Mouse (Mus musculus): Measurements from ENCODE around the gene Top2a.
A peak's percentile ranks its signal among the peaks of the same experiment; 100 is the strongest.

The Top2a gene

GRCm38 (mm10) chr11:98964616-98965415 lies 59.2 kb downstream of the Top2a start:
- peak; percentile 74 to 75 for DNase-seq (ENCODE audit: low spot score in 2 of 2)

GRCm38 (mm10) chr11:98964201-98964615 lies 59.8 kb downstream of the Top2a start:
- DNase-seq (ENCODE audit: low spot score in 2 of 2): no peak

DNA sequence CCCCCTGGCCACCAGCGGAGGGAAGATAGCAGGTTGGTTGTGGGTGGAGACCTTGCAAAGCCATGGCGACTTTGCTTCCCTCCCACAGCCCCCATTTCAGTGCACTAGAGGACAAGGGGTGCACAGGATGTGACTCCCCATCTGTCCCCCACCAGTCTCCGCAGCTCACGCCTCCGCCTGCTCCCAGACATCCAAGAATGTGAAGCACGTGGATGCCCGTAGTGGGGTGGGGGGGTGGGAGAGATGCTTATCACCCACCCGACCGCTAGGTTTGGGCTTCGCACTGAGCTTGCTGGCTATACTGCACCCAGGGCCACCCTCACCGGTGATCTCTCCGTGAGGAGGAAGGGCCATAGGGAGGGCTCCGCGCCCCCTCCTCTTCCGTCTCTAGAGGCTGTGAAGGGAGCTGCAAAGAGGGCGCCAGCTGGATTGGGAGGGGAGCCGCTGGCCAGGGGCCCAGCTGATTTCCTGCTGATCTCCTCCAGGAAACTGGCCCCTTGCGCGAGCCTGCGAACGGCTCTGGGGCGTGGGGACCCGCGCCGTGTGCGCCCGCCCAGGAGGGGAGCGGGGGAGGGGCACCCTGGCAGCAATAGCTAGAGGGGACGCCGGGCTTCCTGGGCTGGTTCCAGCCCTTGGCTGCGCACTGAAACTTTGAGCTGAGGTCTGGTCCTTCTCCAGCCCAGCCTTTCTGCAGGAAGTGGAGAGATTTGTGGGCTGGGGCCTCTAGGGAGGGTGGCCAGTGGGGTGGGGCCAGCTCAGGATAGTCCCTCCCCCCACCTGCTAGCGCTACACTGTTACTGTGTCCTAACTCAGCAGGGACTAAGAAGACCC lies 60.6 kb downstream of the Top2a start:
- DNase-seq (ENCODE audit: low spot score in 2 of 2): peak; percentile 75 to 79

GRCm38 (mm10) chr11:98962421-98963095 lies 61.4 kb downstream of the Top2a start:
- peak in 1 of 2 experiments; percentile 5 for DNase-seq (ENCODE audit: low spot score in 2 of 2)

DNA sequence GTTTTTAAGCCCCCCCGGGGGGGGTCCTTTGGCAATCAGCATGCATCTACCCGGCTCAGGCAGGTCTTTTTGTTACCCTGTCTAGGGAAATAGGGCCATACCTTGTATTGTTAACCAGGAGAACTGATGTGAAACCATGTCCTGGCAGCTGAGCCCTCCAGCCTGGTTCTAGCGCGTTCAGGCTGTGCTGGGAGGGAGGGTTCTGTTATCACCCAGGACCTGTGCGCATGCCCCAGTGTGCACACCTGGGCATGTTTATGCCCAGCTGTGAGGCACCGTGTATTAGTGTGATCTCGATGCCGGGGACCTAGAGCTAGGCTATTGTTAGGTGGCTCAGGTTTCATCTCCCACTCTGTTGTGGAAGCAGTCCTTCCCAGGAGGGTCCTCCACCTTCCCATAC lies 62.2 kb downstream of the Top2a start:
- peak; percentile 52 to 61 for DNase-seq (ENCODE audit: low spot score in 2 of 2)

DNA sequence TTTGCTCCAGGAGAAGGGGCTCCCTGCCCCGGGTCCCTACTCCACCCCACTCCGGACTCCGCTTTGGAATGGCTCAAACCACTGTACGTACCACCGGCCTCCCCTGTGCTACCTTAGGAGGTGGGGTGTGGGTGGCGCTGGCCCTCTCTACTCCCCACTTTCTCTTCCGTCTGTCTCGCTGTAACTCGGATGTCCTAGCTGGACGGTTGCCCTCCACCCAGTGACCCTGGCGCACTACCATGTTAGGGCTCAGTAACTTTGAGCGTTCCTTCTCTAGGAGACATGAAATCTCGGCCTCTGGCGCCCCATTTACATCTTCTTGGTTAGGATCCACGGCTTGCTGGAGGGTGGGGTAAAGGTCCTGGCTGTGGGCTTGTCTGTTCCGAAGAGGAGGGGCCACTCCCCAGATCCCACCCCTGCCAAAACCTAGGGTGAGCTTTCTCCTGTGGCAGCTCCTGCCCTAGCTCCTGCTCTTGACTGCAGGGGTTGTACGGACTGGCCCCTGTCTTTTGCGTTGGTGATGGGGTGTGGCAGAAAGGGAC lies 62.9 kb downstream of the Top2a start:
- peak in 1 of 2 experiments; percentile 19 for DNase-seq (ENCODE audit: low spot score in 2 of 2)

DNA sequence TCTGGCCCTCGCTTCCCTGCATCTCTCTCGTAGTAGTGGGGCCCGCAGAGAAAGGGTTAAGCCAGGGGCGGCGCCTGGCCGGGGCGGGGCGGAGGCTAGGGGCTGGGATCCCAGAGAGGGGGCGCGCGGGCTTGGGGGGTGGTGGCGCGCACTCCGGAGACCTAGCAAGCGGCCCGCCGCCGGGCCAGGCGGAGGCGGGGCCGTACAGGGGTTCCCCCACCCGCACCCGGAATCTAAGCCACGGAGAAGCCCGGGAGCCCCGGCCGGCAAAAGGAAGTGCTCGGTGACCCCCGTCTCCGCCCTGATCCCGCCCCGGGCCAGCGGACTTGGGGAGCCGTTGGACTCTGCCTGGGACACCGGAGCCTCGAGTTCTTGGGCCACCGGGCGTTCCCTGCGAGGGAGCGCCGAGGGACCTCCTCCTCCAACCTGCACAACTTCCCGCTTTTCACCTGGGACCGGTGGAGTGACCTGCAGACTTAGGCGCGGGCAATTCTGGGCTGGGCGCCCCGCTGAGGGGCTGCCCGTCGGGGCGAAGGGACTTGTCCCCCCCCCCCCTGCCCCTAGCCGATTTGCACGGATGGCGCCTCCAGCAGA lies 63.6 kb downstream of the Top2a start:
- peak; percentile 83 to 86 for DNase-seq (ENCODE audit: low spot score in 2 of 2)

DNA sequence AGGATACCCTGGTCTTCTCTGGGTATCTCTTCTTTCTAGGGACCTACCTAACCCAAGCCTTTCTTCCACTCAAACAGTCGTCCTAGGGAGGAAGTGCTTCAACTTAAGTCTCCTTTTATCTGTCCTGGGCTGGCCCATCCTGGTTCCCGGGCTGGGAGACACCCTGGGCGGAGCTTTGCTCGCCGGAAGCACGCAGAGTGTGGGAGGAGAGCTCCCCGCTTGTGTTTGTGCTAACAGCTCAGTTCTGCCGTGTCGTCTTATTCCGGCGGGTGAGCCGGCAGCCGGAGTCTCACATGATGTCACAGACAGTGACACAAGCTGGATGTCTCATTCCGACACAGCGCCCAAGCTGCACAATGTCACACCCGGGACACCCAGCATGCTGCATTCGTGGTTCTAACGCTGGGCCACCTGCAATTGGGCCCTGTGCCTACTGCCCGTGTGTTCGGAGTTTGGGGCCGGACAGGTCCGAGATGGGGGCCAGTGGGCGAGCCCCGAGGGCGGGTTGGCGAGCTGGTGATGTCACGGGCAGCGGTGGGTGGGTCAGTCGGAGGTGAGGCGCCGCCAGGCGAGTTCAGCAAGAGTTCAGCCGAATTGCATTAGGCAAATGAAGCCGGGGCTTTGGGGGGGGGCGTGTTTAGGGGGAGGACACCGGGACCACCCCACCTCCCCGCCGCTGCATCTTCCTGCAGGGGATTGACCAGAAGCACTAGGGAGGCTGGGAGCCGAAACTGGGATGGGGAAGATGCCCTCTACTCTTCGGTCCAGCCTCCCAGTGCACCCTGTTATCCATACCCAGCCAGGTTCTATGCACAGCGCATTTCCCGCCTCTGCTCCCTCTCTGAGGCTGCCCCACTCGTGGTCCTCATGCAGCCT lies 64.3 kb downstream of the Top2a start:
- DNase-seq (ENCODE audit: low spot score in 2 of 2): peak; percentile 78 to 80

DNA sequence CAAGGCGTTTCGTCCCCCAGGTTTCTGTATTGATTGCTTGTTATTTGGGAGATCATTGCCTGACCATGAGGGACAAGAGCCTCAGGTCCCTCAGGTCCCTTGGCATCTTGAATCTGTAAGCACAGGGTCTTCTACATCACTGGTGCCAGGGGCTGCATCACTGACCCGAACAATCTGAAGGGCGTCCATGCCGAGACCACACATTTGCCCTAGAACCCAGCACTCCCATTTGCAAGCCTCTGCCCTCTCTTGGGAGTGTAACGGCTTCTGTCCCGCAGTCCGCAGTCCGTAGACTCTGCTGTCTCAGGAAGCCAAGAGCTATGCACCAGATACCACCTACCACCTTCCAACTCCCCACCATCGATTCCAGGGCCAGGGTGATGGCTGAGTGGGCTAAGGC lies 67.6 kb downstream of the Top2a start:
- no peak for DNase-seq (ENCODE audit: low spot score in 2 of 2)

DNA sequence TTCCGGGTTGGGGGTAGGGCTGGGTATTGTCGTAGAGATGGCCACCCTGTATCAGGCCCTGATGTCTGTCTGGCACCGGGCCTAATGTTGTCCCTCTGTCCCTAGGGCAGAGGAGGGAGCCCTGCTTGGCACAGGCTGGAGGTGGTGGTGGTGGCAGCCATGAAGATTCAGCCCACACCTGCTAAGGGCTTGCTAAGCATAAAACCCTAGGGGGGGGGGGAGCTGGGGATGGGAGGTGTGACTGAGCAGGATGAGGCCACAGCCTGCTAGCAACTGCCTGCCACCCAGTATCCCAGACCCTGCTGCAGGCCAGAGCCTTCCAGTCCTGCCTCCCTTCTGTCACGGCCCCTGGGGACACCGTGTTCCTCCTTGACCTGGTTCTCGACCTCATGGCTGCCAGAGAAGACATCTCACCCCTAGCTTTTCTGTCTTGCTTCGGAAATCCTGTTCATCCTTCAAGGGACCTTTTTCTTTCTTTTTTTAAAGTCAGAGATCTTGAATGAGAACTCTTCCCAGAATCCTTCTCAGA lies 68.2 kb downstream of the Top2a start:
- no peak for DNase-seq (ENCODE audit: low spot score in 2 of 2)

DNA sequence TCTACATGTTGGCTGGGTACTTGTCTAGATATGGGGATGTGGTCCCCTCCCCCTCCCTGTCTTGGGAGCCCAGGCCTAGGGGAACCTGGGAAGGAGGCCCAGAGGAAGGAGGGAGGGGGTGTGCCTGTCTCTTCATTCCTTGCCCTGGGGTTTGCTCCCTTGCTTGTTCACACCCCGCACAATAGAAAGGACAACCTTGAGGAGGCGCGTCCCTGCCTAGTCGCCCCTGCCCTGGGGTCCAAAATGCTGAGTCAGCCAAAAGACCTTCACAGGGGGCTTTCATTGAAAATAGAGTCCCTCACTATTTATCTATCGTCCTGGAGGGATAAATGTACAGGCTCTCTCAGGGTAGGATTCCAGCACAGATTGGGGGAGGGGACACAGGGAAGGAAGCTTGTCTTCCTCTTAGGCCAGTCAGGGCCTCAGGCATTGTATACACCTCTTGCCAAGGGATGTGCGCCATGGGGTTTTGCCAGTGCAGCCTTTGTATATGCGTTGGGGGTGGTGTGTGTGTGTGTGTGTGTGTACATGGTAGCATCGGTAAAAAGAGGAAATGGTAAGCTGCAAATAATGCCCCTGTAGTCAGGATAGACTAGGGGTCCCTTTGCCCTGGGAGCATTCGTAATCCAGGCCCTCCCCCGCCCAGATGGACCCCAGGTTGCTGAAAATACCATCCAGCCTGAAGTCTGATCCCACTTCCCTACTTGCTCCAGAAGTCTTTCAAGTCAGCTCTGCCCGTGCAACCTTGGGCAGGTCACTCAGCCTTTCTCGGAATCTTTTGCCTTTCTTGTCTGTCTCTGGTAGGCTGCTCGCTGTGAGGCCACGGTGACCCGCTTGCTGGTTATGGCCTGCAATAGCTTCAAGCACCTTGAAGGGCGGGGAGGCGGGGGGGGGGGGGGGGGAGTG lies 68.9 kb downstream of the Top2a start:
- no peak for DNase-seq (ENCODE audit: low spot score in 2 of 2)

- peak in 1 of 2 experiments; percentile 82 for DNase-seq (ENCODE audit: low spot score in 2 of 2)
Observed at GRCm38 (mm10) chr11:98954373-98954772, 69.6 kb downstream of the Top2a start.

DNA sequence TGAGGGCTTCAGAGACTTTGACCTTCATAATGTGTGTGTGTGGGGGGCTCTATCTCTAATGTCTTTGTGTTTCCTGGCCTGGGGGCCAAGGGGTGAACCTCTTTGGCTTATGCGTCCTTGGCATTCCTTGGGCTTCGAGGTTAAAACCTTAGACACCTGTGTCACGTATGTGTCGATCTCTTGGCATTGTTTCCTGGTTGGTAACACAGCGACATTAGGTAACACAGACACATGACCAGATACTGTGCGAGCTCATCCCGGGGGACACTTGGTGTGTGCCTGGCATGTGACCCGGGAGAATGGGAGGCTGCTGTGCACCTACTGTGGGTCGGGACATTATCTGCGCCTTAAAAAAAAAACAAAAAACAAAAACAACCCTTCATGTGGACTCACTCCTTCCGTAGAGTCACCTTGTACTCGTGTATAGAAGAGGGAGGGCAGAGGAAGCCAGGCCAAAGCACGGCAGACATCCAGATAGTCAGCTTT lies 70.1 kb downstream of the Top2a start:
- DNase-seq (ENCODE audit: low spot score in 2 of 2): no peak

DNA sequence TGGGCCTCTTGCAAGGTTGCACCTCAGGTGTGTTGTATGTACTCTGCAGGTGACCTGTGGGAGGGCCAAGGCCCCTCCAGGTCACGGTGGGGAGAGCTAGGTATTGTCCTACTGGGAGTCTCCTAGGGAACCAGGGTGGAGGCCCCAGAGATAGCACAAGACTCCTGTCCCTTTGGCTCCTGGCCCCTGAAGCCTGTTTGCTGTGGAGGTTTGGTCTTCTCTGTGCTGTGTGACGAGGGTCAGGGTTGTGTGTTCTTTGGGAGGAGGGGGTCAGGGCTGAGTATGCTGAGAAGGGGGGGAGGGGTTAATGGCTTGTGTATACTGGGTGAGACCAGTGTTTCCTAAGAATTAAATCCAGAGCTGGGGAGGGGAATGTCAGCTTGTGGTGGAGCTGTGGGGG lies 70.6 kb downstream of the Top2a start:
- DNase-seq (ENCODE audit: low spot score in 2 of 2): no peak

- DNase-seq (ENCODE audit: low spot score in 2 of 2): no peak
Observed at GRCm38 (mm10) chr11:98952736-98953135, 71.3 kb downstream of the Top2a start.

- no peak for DNase-seq (ENCODE audit: low spot score in 2 of 2)
Observed at GRCm38 (mm10) chr11:98952111-98952510, 71.9 kb downstream of the Top2a start.

- no peak for DNase-seq (ENCODE audit: low spot score in 2 of 2)
Observed at GRCm38 (mm10) chr11:98951026-98951906, 72.7 kb downstream of the Top2a start.

DNA sequence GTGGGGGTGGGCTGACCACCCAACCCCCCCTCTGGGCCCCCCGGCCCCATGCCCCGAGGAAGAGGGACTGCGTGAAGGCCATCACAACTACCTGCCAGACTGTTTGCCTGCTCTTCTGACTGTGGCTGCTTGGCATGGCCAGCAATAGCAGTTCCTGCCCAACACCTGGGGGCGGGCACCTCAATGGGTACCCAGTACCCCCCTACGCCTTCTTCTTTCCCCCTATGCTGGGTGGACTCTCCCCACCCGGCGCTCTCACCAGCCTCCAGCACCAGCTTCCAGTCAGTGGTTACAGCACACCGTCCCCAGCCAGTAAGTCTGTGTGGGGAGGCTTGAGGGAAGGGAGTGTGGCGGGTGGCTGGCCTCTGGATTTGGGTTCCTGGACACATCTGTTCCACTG lies 73.5 kb downstream of the Top2a start:
- DNase-seq (ENCODE audit: low spot score in 2 of 2): no peak

All from thymus, postnatal 10 days (tissue).